8 mouse cellular contexts compared by ENCODE assay signal in the genomic region with DNA sequence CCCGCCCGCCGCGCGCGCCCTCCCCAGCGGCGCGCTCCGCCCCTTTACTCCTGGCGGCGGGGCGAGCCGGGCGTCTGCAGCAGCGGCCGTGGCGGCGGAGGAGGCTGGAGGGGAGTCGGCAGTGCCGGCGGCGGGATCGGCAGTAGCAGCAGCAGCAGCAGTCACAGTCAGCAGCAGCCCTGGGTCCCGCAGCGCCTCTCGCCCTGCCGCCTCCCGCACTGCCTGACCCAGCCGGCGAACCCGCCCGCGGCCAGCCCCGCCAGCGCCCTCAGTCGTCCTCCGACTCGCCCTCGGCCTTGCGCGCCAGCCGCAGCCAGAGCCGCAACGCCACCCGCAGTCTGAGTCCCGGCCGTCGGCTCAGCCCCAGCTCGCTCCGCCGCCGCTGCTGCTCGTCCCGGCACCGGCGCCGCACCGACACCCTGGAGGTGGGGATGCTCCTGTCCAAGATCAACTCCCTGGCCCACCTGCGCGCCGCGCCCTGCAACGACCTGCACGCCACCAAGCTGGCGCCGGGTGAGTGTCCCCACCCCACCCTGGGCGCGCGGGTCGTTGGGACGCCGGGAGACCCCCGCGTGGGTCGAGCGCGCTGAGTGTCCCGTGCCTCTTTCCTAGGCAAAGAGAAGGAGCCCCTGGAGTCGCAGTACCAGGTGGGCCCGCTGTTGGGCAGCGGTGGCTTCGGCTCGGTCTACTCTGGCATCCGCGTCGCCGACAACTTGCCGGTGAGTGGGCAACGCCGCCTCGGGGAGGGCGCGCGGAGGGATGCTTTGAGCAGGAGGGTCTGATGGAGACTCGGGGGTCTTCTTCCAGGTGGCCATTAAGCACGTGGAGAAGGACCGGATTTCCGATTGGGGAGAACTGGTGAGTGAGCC. TPM values are rescaled to one million over a fixed set of nuclear protein-coding genes. Genes with fewer than 3 reads are reported as not detected.
DNase-seq lines count a peak whose midpoint lies in the region; ATAC-seq and TF ChIP-seq lines count a peak whose summit lies in the region.

A gene (plus strand): TSS at position 41 of the 869 bp plus-strand sequence.

- H3K9ac ChIP-seq in intestine, embryonic 16.5 days (ENCODE audit: low read depth, low read length): peak within 1 kb of the TSS; percentile 97

- H3K4me2 ChIP-seq in intestine, embryonic 16.5 days (ENCODE audit: low read depth, low read length): peak within 1 kb of the TSS; percentile 91

- peak within 1 kb of the TSS; percentile 92 for H3K4me3 ChIP-seq in intestine, embryonic 16.5 days (ENCODE audit: low read length)

- peak within 1 kb of the TSS; percentile 90 for H3K27ac ChIP-seq in intestine, embryonic 16.5 days (ENCODE audit: low read length)

- H3K9me3 ChIP-seq in intestine, embryonic 16.5 days (ENCODE audit: control insufficient read depth, low read length): no peaks in the 10 kb centered on the region

- ATAC-seq in intestine, embryonic 16.5 days: no peak; the same call in 1 of the 2 replicates

- WGBS in intestine, embryonic 16.5 days: under 1% methylated on average over 94 of the region's 99 CpGs

- TF ChIP-seq POLR2A in brain, embryonic 14.5 days (IDR thresholded peaks at IDR 0.05; ENCODE audit: borderline replicate concordance, extremely low read depth, insufficient read depth, insufficient read length, poor library complexity, severe bottlenecking): peak; percentile 94

- peaks cover 14% of the 10 kb centered on the region for H3K4me1 ChIP-seq in intestine, embryonic 16.5 days (ENCODE audit: control insufficient read depth, insufficient read depth, low read length)

- H3K27me3 ChIP-seq in intestine, embryonic 16.5 days (replicated peaks; ENCODE audit: control insufficient read depth, insufficient read depth, low read length): no peaks in the 10 kb centered on the region

- no peaks in the 10 kb centered on the region; the same call in 1 of the 2 replicates for H3K36me3 ChIP-seq in intestine, embryonic 16.5 days (ENCODE audit: control insufficient read depth, insufficient read depth, low read length)

- peak; percentile 21; the same call in 1 of the 2 replicates for TF ChIP-seq CTCF in brain, embryonic 14.5 days (IDR thresholded peaks at IDR 0.05; ENCODE audit: borderline replicate concordance, extremely low read depth, insufficient read depth, insufficient read length)

- peak; percentile 63 to 72 for DNase-seq in thymus, adult 18-20 months
- no peak for DNase-seq in thymus, postnatal 14 days
- DNase-seq in brain, embryonic 14.5 days (ENCODE audit: low read depth): peak; percentile 68
- no peak for DNase-seq in gastrocnemius, postnatal 36 days
- DNase-seq in lung, postnatal 4 days: peak; percentile 70 to 71
- DNase-seq in spleen, postnatal 10 days (ENCODE audit: low spot score in 2 of 2): peak; percentile 77 to 90
- DNase-seq in right cerebral cortex, postnatal 25 days: no peak

- intact Hi-C loops in gastrocnemius, postnatal 36 days (cut with DNase I): loop anchor here (5.0 kb wide), 1 partner anchor 34 kb away; no protein-coding TSS in a partner anchor

RNA-seq across cellular contexts. Expression of the gene that starts here (rescaled TPM):
- 11.4 and 15.6 TPM in 2 replicates for polyA plus RNA-seq in brain, embryonic 14.5 days (2012; rRNA removed)
- total RNA-seq in gastrocnemius, postnatal 36 days (2021): 10 to 100 TPM; 13.6 to 16.3 TPM
- polyA plus RNA-seq in intestine, embryonic 16.5 days (2015; fragmentation: Nextera tagmentation; extraction: Ambion mirVana): 11.8 and 12.8 TPM in 2 replicates

Comparison
In these comparisons a context has a peak if more than half of its experiments do, and no peak if none do; other contexts are left out.
1. DNase-seq: peak in thymus, adult 18-20 months (2 of 2), brain, embryonic 14.5 days (single experiment), lung, postnatal 4 days (2 of 2) and spleen, postnatal 10 days (2 of 2); none in thymus, postnatal 14 days (single experiment), gastrocnemius, postnatal 36 days (0 of 2) and right cerebral cortex, postnatal 25 days (single experiment).